Mouse (Mus musculus): Measurements from ENCODE around the gene Vil1. TPM values are rescaled to one million over a fixed set of nuclear protein-coding genes. Genes with fewer than 3 reads are reported as not detected.
A peak's percentile ranks its signal among the peaks of the same experiment; 100 is the strongest.

Vil1 gene
- 11.5 and 12.3 TPM in 2 replicates for polyA plus RNA-seq (2015; fragmentation: Nextera tagmentation; extraction: Ambion mirVana)

DNA sequence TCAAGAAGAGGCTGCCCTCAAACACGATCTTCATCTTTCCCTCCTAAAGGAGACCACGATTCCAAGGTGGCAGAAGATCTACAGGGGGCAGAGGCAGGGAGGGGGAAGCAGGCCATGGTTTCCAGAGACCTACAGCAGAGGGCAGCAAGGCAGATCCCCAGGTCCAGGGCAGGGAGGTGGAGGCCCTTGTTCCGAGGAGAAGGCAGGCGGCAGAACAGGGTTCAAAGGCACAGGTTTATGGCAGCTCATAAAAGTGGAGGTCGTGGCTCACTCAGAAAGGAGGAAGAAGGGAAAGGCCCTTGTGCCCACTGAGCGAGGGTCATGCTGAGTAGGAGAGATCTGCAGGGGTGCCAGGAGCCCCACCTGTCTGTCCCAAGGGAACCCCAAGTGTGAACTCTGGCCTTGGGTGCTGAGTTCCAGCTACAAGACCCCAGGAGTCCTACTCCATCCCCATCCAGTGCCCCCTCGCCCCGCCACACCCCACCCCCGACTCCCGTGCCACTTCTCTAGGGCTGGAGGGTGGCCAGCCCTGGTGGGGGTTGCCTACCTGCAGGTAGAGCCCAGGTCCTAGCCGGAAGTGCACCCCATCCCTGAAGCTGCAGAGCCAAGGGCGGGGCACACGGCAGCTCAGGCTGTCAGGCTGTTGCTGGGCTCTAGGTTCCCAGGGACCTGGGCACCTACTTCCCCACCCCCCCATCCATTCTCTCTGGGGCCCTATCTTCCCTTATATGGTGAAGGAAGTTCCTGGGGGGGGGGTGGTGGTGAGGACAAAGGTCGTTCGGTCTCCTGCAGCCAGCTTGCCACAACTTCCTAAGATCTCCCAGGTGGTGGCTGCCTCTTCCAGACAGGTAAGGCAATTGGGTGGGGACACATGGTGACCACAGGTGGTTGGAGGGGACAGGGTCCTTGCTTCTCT is at the start of gene Vil1:
Gene Vil1, plus strand, starts transcription at position 788 of the 916 bp plus-strand sequence.
- Histone ChIP-seq H3K4me2 (peak within 1 kb of the TSS; percentile 22), H3K4me3 (replicated peaks) (no peak within 1 kb of the TSS; the same call in 1 of the 2 replicates), H3K27ac (peak within 1 kb of the TSS; percentile 56), H3K4me1 (peaks cover 9% of the 10 kb centered on the region; the same call in 1 of the 2 replicates), H3K27me3 (no peaks in the 10 kb centered on the region), H3K9me3 (replicated peaks) (no peaks in the 10 kb centered on the region), H3K36me3 (no peaks in the 10 kb centered on the region), H3K9ac (no peak within 1 kb of the TSS)
- ATAC-seq (replicated peaks; ENCODE audit: low FRiP score), result peak; percentile 58; the same call in 1 of the 2 replicates
- WGBS, result 33% methylated on average over 14 of the region's 15 CpGs

DNA sequence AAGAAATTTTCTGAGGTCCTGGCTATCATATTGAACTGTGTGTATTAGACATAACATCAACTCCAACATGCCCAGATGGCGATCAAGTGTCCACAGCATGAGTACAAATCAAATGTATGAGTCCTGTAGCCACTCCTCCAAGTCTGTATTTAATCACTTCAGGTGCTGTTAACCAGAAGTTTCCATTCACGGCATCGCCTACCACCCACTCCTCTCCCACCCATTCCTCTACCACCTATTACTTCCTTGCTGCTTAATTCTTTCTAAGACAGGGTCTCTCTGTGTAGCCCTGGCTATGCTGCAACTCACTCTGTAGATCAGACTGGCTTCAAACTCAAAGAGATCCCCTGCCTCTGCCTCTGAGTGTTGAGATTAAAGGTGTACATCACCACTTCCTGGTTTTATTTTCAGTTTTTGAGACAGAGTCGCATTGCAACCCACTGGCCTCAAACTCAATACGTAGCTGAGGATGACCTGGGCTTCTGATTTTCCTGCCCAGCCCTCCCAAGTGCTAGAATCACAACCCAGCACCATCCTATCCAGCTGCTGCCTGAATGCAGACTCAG is 49.1 kb upstream of the Vil1 start:
- Histone ChIP-seq H3K27ac (no peak overlapping the region), H3K4me2 (no peak overlapping the region), H3K9ac (no peak overlapping the region), H3K27me3 (no peaks in the 10 kb centered on the region), H3K36me3 (no peaks in the 10 kb centered on the region), H3K9me3 (replicated peaks) (no peaks in the 10 kb centered on the region), H3K4me1 (peaks cover 16% of the 10 kb centered on the region), H3K4me3 (replicated peaks) (no peak overlapping the region)
- WGBS, result 86% methylated on average over 5 of the region's 5 CpGs
- no peak for ATAC-seq (replicated peaks; ENCODE audit: low FRiP score)

DNA sequence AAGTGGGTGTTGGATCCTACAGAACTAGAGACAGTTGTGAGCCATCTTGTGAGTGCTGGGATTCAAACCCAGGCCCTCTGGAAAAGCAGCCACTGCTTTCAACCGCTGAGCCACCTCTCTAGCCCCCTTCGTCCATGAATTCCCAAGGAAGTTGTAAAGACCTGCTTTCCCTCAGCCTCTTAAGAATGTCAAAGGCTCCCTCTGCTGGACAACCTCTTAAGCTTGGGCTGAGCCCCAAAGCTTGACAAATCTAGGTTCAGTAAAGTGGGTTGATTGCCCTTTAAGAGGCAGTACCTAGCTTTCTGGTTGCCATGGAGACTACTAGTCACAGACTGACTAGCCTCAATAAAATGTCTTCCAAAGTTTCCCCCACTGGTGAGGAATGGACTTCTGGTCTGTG is 47.4 kb upstream of the Vil1 start, which contains the start of gene Catip:
Gene Catip, plus strand, starts transcription at position 297 of the 400 bp plus-strand sequence.
- peak within 1 kb of the TSS; percentile 21; the same call in 1 of the 2 replicates for H3K4me2 ChIP-seq
- WGBS, result 0% methylated on average over 2 of the region's 2 CpGs

DNA sequence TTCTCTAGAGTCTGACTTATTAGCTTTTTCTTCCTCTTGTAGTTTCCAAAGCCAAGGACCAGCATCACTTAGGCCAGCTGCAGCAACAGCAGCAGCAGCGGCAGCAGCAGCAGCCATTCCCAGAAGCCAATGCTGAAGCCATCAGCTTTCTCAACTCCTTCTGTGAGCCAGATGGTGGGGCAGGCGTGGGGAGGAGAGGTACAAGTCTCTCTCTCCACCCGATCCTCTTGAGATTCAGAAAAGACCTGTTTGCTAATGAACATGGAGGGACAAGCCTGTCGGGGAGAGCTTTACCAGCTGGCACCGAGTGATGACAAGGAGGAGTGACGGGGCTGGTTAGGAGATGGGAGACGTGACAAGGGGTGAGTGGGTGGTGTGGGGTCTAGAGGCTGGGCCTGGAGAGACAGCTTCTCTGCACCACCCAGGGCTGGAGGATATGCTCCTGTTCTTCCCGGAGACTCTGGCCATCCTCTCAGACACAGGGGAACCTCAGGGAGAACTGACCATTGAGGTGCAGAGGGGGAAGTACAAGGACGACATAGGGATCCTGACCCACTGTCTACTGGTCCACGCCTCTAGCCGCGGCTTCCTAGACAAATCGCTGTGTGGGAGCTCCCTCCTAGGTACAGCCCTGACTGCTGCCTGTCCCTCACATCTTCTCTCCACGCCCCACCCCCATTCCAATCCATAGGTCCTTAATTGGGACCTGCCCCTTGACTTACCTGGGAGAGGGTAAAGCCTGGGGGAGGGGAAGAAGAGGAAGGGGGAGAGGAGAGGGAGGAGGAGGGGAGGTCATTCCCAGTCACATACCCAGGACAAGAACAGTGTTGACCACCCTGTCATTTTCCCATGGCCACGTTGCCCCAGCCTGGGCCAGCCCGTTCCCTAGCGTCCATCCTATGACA is 46.6 kb upstream of the Vil1 start:
- no peak; the same call in 1 of the 2 replicates for ATAC-seq (replicated peaks; ENCODE audit: low FRiP score)
- H3K4me2 ChIP-seq, result peak overlapping the region; percentile 21; the same call in 1 of the 2 replicates

More for the DNA sequence above, 47.4 kb upstream of the Vil1 start, which contains the start of gene Catip:
- Histone ChIP-seq H3K27me3 (no peaks in the 10 kb centered on the region), H3K4me1 (peaks cover 16% of the 10 kb centered on the region), H3K27ac (no peak within 1 kb of the TSS), H3K9me3 (replicated peaks) (no peaks in the 10 kb centered on the region), H3K4me3 (replicated peaks) (no peak within 1 kb of the TSS), H3K36me3 (no peaks in the 10 kb centered on the region), H3K9ac (no peak within 1 kb of the TSS)
- peak; percentile 65 for ATAC-seq (replicated peaks; ENCODE audit: low FRiP score)

DNA sequence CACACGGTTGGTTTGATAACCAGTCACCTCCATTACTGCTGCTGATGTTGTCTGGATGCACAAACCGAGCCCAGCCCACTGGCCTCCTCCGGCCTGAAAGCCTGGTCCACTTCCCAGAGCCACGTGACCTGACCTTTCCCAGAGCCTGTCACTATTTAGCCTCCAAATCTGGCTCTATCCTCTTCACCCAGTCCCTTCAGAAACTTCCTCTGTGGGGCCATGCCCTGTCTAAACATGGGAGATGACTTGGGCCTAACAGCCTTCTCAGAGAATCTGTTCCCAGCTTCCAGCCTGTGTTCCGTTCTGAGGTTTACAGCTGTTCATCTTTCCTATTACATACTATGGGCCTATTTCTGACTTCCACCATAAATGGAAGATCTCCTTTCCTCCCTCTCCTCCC is 45.7 kb upstream of the Vil1 start:
- ATAC-seq (replicated peaks; ENCODE audit: low FRiP score), result no peak

More for the DNA sequence above, 46.6 kb upstream of the Vil1 start:
- Histone ChIP-seq H3K4me1 (peaks cover 16% of the 10 kb centered on the region), H3K27me3 (no peaks in the 10 kb centered on the region), H3K9ac (no peak overlapping the region), H3K9me3 (replicated peaks) (no peaks in the 10 kb centered on the region), H3K27ac (no peak overlapping the region), H3K36me3 (no peaks in the 10 kb centered on the region), H3K4me3 (replicated peaks) (no peak overlapping the region)
- 57% methylated on average over 17 of the region's 17 CpGs for WGBS

DNA sequence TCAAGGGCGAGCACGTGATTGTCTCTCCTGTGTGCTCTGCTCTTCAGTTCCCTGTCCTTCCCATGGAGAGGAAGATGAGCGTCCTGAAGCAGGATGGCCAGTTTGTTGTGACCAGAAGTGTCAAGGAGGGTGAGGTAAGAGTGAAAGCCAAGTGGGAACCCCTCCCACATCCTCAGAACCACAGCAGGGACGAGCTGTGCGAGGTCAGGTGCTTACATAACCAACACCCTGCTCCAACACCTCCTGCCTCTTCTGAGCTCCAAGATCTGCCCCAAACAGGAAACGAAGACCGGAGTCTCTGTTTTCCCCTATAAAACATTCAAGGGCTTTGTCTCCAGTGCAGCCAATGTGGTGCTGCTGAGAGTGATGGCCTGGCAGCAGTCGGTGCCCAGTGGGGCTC is 44.9 kb upstream of the Vil1 start:
- Histone ChIP-seq H3K4me2 (no peak overlapping the region), H3K9me3 (replicated peaks) (no peaks in the 10 kb centered on the region), H3K9ac (no peak overlapping the region), H3K36me3 (no peaks in the 10 kb centered on the region), H3K27ac (no peak overlapping the region), H3K4me1 (peaks cover 26% of the 10 kb centered on the region), H3K4me3 (replicated peaks) (no peak overlapping the region), H3K27me3 (no peaks in the 10 kb centered on the region)
- ATAC-seq (replicated peaks; ENCODE audit: low FRiP score), result no peak
- WGBS, result 58% methylated on average over 8 of the region's 8 CpGs

More for the DNA sequence above, 45.7 kb upstream of the Vil1 start:
- Histone ChIP-seq H3K27ac (no peak overlapping the region), H3K9ac (no peak overlapping the region), H3K9me3 (replicated peaks) (no peaks in the 10 kb centered on the region), H3K4me2 (no peak overlapping the region), H3K4me1 (peaks cover 25% of the 10 kb centered on the region), H3K36me3 (no peaks in the 10 kb centered on the region), H3K4me3 (replicated peaks) (no peak overlapping the region), H3K27me3 (no peaks in the 10 kb centered on the region)
- 56% methylated on average over 5 of the region's 5 CpGs for WGBS

DNA sequence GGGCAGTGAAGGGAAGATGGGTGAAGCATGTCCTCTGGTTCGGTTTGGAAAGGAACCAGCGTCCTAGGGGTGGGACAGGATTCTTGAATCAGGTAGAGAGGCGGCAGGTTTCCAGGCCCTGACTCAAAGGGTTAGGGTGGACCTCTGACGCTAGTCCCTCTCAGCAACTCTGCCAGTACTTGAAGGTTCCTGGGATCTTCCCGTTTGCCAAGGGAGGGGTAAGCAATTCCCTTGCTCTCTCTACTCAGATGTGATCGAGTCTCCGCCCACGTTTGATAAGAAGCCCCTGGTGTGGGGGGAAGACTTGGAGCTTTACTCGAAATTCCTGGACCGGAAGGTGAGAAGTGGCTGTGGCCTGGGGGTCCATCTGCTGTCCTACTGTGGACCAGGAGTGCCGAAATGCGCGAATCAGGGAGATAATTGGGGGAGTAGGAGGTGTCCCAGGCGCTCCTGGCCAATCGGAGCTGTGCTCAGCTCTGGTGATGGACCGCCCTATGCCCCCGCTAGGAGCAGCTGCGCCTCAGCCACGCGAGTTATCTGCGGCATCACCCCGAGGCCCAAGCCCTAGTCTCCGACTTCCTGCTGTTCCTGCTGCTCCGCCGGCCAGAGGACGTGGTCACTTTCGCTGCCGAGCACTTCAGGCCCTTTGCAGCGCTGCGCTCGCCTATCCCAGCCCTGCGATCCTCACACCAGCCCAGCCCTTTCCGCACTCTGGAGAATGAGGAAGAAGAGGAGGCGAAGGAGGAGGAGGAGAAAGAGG is 41.1 kb upstream of the Vil1 start:
- no peaks in the 10 kb centered on the region for H3K36me3 ChIP-seq
- H3K27ac ChIP-seq, result no peak overlapping the region
- H3K9ac ChIP-seq, result peak overlapping the region; percentile 36
- H3K4me1 ChIP-seq, result peaks cover 14% of the 10 kb centered on the region
- H3K4me3 ChIP-seq (replicated peaks), result peak overlapping the region; percentile 34
- WGBS, result 16% methylated on average over 34 of the region's 34 CpGs
- H3K4me2 ChIP-seq, result peak overlapping the region; percentile 65
- peak; percentile 83 for ATAC-seq (replicated peaks; ENCODE audit: low FRiP score)
- no peaks in the 10 kb centered on the region for H3K9me3 ChIP-seq (replicated peaks)
- H3K27me3 ChIP-seq, result no peaks in the 10 kb centered on the region

DNA sequence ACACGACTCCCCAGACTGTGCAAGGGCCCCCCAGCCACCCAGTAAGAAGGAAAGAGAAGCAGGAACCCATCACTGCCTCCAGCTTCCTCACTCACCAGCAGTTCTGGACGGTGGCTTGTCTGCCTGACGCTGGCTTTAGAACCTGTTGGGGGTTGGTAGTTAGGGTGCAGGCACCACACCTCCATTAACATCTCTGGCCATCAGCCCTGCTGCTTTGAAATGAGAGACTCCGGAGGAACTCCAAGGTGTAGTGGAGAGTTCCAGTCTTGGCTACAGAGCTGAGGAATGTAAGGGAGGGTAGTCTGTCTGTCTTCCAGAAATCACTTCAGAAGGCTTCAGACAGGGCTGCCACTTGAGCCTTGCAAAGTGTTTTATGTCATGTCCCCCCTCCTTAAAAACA is 39.1 kb upstream of the Vil1 start:
- H3K36me3 ChIP-seq, result no peaks in the 10 kb centered on the region
- no peak overlapping the region for H3K9ac ChIP-seq
- ATAC-seq (replicated peaks; ENCODE audit: low FRiP score), result no peak
- 39% methylated on average over 4 of the region's 4 CpGs for WGBS
- no peaks in the 10 kb centered on the region for H3K9me3 ChIP-seq (replicated peaks)
- H3K27ac ChIP-seq, result no peak overlapping the region
- H3K4me1 ChIP-seq, result peaks cover 10% of the 10 kb centered on the region
- H3K4me3 ChIP-seq (replicated peaks), result no peak overlapping the region
- no peaks in the 10 kb centered on the region for H3K27me3 ChIP-seq
- H3K4me2 ChIP-seq, result no peak overlapping the region

DNA sequence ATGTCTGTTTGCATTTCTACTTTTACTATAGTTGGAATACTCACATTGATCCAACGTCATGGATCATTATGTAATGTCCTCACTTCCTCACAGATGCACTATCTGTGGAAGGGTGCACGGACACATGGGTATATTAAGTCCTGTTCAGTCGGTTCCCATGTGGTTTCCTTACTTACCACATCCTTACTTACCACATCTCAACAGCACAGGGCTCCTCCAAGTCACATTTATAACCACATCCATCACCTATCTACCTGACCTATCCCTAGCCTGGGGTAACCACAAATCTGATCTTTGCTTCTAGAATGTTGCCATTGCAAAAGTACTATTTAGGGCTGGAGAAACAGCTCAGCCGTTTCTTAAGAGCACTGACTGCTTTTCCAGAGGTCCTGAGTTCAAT is 35.8 kb upstream of the Vil1 start:
- no peaks in the 10 kb centered on the region for H3K9me3 ChIP-seq (replicated peaks)
- no peaks in the 10 kb centered on the region for H3K27me3 ChIP-seq
- H3K4me3 ChIP-seq (replicated peaks), result no peak overlapping the region
- WGBS, result 74% methylated on average over 4 of the region's 4 CpGs
- H3K4me2 ChIP-seq, result no peak overlapping the region
- H3K4me1 ChIP-seq, result peaks cover 7% of the 10 kb centered on the region
- no peak overlapping the region for H3K27ac ChIP-seq
- no peak for ATAC-seq (replicated peaks; ENCODE audit: low FRiP score)
- no peak overlapping the region for H3K9ac ChIP-seq
- no peaks in the 10 kb centered on the region for H3K36me3 ChIP-seq

DNA sequence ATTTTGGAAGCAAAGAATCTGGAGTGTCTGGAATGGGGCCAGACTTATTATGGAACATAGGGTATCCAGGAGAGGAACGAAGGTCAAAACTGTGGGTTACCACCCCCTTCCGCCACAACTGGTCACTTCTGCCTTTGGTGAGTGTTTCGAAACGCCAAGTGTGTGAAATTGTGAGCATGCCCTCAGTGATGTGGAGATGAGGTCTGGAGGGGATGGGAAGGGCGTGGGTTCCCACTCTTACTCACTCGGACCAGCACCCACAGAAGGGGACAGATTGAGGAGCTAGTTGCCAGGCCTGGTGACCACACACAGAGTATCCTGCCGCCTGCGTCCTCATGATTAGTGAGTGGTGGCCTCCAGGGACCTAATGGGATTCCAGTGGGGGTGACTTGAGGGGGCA is 34.2 kb upstream of the Vil1 start, which contains the start of gene Slc11a1:
Gene Slc11a1, plus strand, starts transcription at position 216 of the 400 bp plus-strand sequence.
- Histone ChIP-seq H3K4me1 (peaks cover 6% of the 10 kb centered on the region; the same call in 1 of the 2 replicates), H3K36me3 (no peaks in the 10 kb centered on the region), H3K4me2 (no peak within 1 kb of the TSS), H3K9ac (no peak within 1 kb of the TSS), H3K27ac (no peak within 1 kb of the TSS), H3K9me3 (replicated peaks) (no peaks in the 10 kb centered on the region), H3K27me3 (no peaks in the 10 kb centered on the region), H3K4me3 (replicated peaks) (no peak within 1 kb of the TSS)
- no peak for ATAC-seq (replicated peaks; ENCODE audit: low FRiP score)
- 66% methylated on average over 8 of the region's 8 CpGs for WGBS

DNA sequence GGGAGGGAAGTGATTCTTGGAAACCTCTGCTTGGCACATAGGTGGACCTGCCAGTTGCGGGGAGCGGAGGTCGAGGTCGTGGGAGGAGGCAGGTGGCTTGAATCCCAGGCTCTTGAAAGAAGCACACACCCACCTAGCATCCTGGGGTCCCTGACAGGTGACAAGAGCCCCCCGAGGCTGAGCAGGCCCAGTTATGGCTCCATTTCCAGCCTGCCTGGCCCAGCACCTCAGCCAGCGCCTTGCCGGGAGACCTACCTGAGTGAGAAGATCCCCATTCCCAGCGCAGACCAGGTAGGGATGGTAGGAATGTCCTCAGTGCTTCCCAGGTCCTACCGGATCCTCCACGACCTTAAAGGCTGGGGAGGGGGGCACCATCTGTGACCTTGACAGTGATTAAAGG is 33.6 kb upstream of the Vil1 start:
- 64% methylated on average over 10 of the region's 10 CpGs for WGBS
- no peak overlapping the region for H3K4me2 ChIP-seq
- ATAC-seq (replicated peaks; ENCODE audit: low FRiP score), result no peak

More for the DNA sequence above, 33.6 kb upstream of the Vil1 start:
- H3K36me3 ChIP-seq, result no peaks in the 10 kb centered on the region
- H3K4me3 ChIP-seq (replicated peaks), result no peak overlapping the region
- H3K4me1 ChIP-seq, result peaks cover 6% of the 10 kb centered on the region; the same call in 1 of the 2 replicates
- H3K9ac ChIP-seq, result no peak overlapping the region
- H3K27ac ChIP-seq, result no peak overlapping the region
- no peaks in the 10 kb centered on the region for H3K27me3 ChIP-seq
- H3K9me3 ChIP-seq (replicated peaks), result no peaks in the 10 kb centered on the region
